Mouse (Mus musculus) MEL (cell line): ENCODE measurements around the gene Smap1. TPM values are rescaled to one million over a fixed set of nuclear protein-coding genes. Genes with fewer than 3 reads are reported as not detected.
A peak's percentile ranks its signal among the peaks of the same experiment; 100 is the strongest.

Experiments
- DNase-seq: peaks from one replicate; pipeline ENCODE4 v3.0.0; 2011; ENCODE audit warnings: low read depth, low spot score
- H3K27ac ChIP-seq: 2 replicates; pipeline ENCODE4 v1.5.1; 2012; ENCODE audit warnings: low read depth, mild to moderate bottlenecking, control low read depth, low read length, moderate library complexity; ENCODE audit not compliant: control insufficient read depth
- H3K27me3 ChIP-seq, 2 experiments: fragments of 150-350 bp in 1 of 2; sonication (generic) in 1 of 2; 2 replicates each; pipeline ENCODE4 v1.6.1; 2012; ENCODE audit warnings: low read length in 2 of 2, mild to moderate bottlenecking in 2 of 2, improper control_type of control experiment in 1 of 2, moderate library complexity in 1 of 2; ENCODE audit not compliant: insufficient read depth in 2 of 2, control insufficient read depth in 1 of 2
- H3K36me3 ChIP-seq, 2 experiments: 2 replicates each; pipeline ENCODE4 v1.6.1; 2012 to 2014; ENCODE audit warnings: low read length in 2 of 2, improper control_type of control experiment in 1 of 2, inconsistent platforms in 1 of 2, mild to moderate bottlenecking in 1 of 2; ENCODE audit not compliant: insufficient read depth in 2 of 2, control insufficient read depth in 1 of 2
- H3K4me1 ChIP-seq, 2 experiments: fragments of 150-350 bp in 1 of 2; sonication (generic) in 1 of 2; 2 replicates each; pipeline ENCODE4 v1.6.1; 2012; ENCODE audit warnings: low read length in 2 of 2, improper control_type of control experiment in 1 of 2, mild to moderate bottlenecking in 1 of 2; ENCODE audit not compliant: insufficient read depth in 2 of 2, control insufficient read depth in 1 of 2
- H3K4me3 ChIP-seq, 2 experiments: fragments of 150-350 bp in 1 of 2; sonication (generic) in 1 of 2; 2 replicates each; pipeline ENCODE4 v1.5.1; 2012; ENCODE audit warnings: low read depth in 2 of 2, low read length in 2 of 2, mild to moderate bottlenecking in 2 of 2, moderate library complexity in 2 of 2, control low read depth in 1 of 2, improper control_type of control experiment in 1 of 2; ENCODE audit not compliant: control insufficient read depth in 1 of 2, insufficient read depth in 1 of 2
- H3K79me2 ChIP-seq: 2 replicates; pipeline ENCODE4 v1.6.1; 2012; ENCODE audit warnings: mild to moderate bottlenecking, low read length, moderate library complexity; ENCODE audit not compliant: control insufficient read depth, poor library complexity, insufficient read depth
- H3K9ac ChIP-seq: 2 replicates; pipeline ENCODE4 v1.6.1; 2012; ENCODE audit warnings: low read depth, mild to moderate bottlenecking, control low read depth, low read length, moderate library complexity; ENCODE audit not compliant: control insufficient read depth, poor library complexity, severe bottlenecking
- H3K9me3 ChIP-seq: fragments of 150-350 bp; sonication (generic); replicated peaks from 2 replicates; pipeline ENCODE4 v1.6.1; 2012; ENCODE audit warnings: mild to moderate bottlenecking, low read length, improper control_type of control experiment, moderate library complexity; ENCODE audit not compliant: insufficient read depth
- BHLHE40 ChIP-seq: IDR thresholded peaks from 2 replicates; pipeline ENCODE4 v1.6.1; 2012; ENCODE audit warnings: low read depth, mild to moderate bottlenecking, inconsistent platforms, low read length, improper control_type of control experiment, borderline replicate concordance
- CHD1 ChIP-seq: IDR thresholded peaks from 2 replicates; pipeline ENCODE4 v1.6.1; 2012; ENCODE audit warnings: low read depth, mild to moderate bottlenecking, inconsistent platforms, low read length, improper control_type of control experiment
- CHD2 ChIP-seq: IDR thresholded peaks from 2 replicates; pipeline ENCODE4 v1.6.1; 2011; ENCODE audit warnings: low read length, improper control_type of control experiment
- CTCF ChIP-seq, 3 experiments: IDR thresholded peaks in 2 of 3; conservative IDR thresholded peaks in 1 of 3; 2 replicates each; pipeline ENCODE4 v1.5.1; 2011 to 2012; ENCODE audit warnings: low read length in 3 of 3, low read depth in 2 of 3, mild to moderate bottlenecking in 2 of 3, improper control_type of control experiment in 1 of 3, inconsistent platforms in 1 of 3, mixed read lengths in 1 of 3, moderate library complexity in 1 of 3; ENCODE audit not compliant: control insufficient read depth in 1 of 3, insufficient read depth in 1 of 3, poor library complexity in 1 of 3, severe bottlenecking in 1 of 3
- ELF1 ChIP-seq: IDR thresholded peaks from 2 replicates; pipeline ENCODE4 v1.6.1; 2014; ENCODE audit warnings: low read depth, mild to moderate bottlenecking, inconsistent platforms, low read length, improper control_type of control experiment, moderate library complexity
- GABPA ChIP-seq: IDR thresholded peaks from 2 replicates; pipeline ENCODE4 v1.6.1; 2012; ENCODE audit warnings: low read depth, mild to moderate bottlenecking, inconsistent platforms, low read length, improper control_type of control experiment, moderate library complexity
- GATA1 ChIP-seq: IDR thresholded peaks from 2 replicates; pipeline ENCODE4 v1.6.1; 2011; ENCODE audit warnings: low read depth, low read length, improper control_type of control experiment
- HCFC1 ChIP-seq: IDR thresholded peaks from 2 replicates; pipeline ENCODE4 v1.6.1; 2012; ENCODE audit warnings: low read depth, mild to moderate bottlenecking, inconsistent platforms, low read length, improper control_type of control experiment, moderate library complexity
- KAT2A ChIP-seq: conservative IDR thresholded peaks from 2 replicates; pipeline ENCODE4 v1.6.1; 2012; ENCODE audit warnings: low read depth, low read length, improper control_type of control experiment, inconsistent platforms
- MAFK ChIP-seq: IDR thresholded peaks from 2 replicates; pipeline ENCODE4 v1.6.1; 2011; ENCODE audit warnings: low read depth, mild to moderate bottlenecking, low read length, improper control_type of control experiment, borderline replicate concordance
- MAX ChIP-seq: IDR thresholded peaks from 2 replicates; pipeline ENCODE4 v1.6.1; 2011; ENCODE audit warnings: low read length, improper control_type of control experiment
- MAZ ChIP-seq: IDR thresholded peaks from 2 replicates; pipeline ENCODE4 v1.6.1; 2012; ENCODE audit warnings: low read depth, mild to moderate bottlenecking, inconsistent platforms, low read length, improper control_type of control experiment
- MEF2A ChIP-seq: IDR thresholded peaks from 2 replicates; pipeline ENCODE4 v1.6.1; 2014; ENCODE audit warnings: low read depth, mild to moderate bottlenecking, inconsistent platforms, low read length, improper control_type of control experiment; ENCODE audit not compliant: poor library complexity, insufficient replicate concordance, severe bottlenecking; ENCODE audit errors: extremely low read depth
- MYB ChIP-seq: IDR thresholded peaks from 2 replicates; pipeline ENCODE4 v1.6.1; 2011; ENCODE audit warnings: mild to moderate bottlenecking, low read depth, low read length, improper control_type of control experiment
- MYC ChIP-seq: IDR thresholded peaks from 2 replicates; pipeline ENCODE4 v1.6.1; 2011; ENCODE audit warnings: low read depth, mild to moderate bottlenecking, low read length, improper control_type of control experiment, moderate library complexity
- NELFE ChIP-seq: IDR thresholded peaks from 2 replicates; pipeline ENCODE4 v1.6.1; 2011; ENCODE audit warnings: low read depth, low read length, improper control_type of control experiment
- NRF1 ChIP-seq: IDR thresholded peaks from 2 replicates; pipeline ENCODE4 v1.6.1; 2014; ENCODE audit warnings: low read depth, mild to moderate bottlenecking, inconsistent platforms, low read length, improper control_type of control experiment, moderate library complexity; ENCODE audit not compliant: poor library complexity, insufficient read depth, severe bottlenecking
- POLR2A ChIP-seq, 2 experiments: IDR thresholded peaks; 2 replicates each; pipeline ENCODE4 v1.6.1; 2011 to 2012; ENCODE audit warnings: low read length in 2 of 2, mild to moderate bottlenecking in 2 of 2, control low read depth in 1 of 2, improper control_type of control experiment in 1 of 2, low read depth in 1 of 2, moderate library complexity in 1 of 2; ENCODE audit not compliant: control insufficient read depth in 1 of 2, insufficient read depth in 1 of 2, poor library complexity in 1 of 2
- POLR2AphosphoS2 ChIP-seq: IDR thresholded peaks from 2 replicates; pipeline ENCODE4 v1.6.1; 2011; ENCODE audit warnings: low read length, improper control_type of control experiment
- RAD21 ChIP-seq: IDR thresholded peaks from 2 replicates; pipeline ENCODE4 v1.6.1; 2011; ENCODE audit warnings: mild to moderate bottlenecking, low read depth, low read length, improper control_type of control experiment
- RCOR1 ChIP-seq: IDR thresholded peaks from 2 replicates; pipeline ENCODE4 v1.6.1; 2012; ENCODE audit warnings: low read depth, mild to moderate bottlenecking, inconsistent platforms, low read length, improper control_type of control experiment
- SMC3 ChIP-seq: IDR thresholded peaks from 2 replicates; pipeline ENCODE4 v1.6.1; 2011; ENCODE audit warnings: low read depth, low read length, improper control_type of control experiment
- TBP ChIP-seq: IDR thresholded peaks from 2 replicates; pipeline ENCODE4 v1.8.0; 2011; ENCODE audit warnings: low read depth, low read length, improper control_type of control experiment
- TCF12 ChIP-seq: IDR thresholded peaks from 2 replicates; pipeline ENCODE4 v1.6.1; 2014; ENCODE audit warnings: low read depth, mild to moderate bottlenecking, inconsistent platforms, low read length, improper control_type of control experiment, moderate library complexity
- UBTF ChIP-seq: IDR thresholded peaks from 2 replicates; pipeline ENCODE4 v1.6.1; 2012; ENCODE audit warnings: low read depth, mild to moderate bottlenecking, inconsistent platforms, low read length, improper control_type of control experiment, moderate library complexity, borderline replicate concordance; ENCODE audit not compliant: insufficient read depth
- USF1 ChIP-seq: IDR thresholded peaks from 2 replicates; pipeline ENCODE4 v1.6.1; 2014; ENCODE audit warnings: low read depth, mild to moderate bottlenecking, inconsistent platforms, low read length, improper control_type of control experiment, moderate library complexity
- USF2 ChIP-seq, 2 experiments: IDR thresholded peaks; 2 replicates each; pipeline ENCODE4 v1.6.1; 2011 to 2012; ENCODE audit warnings: improper control_type of control experiment in 2 of 2, low read length in 2 of 2, borderline replicate concordance in 1 of 2, inconsistent platforms in 1 of 2, low read depth in 1 of 2, mild to moderate bottlenecking in 1 of 2; ENCODE audit not compliant: insufficient read depth in 1 of 2
- ZC3H11A ChIP-seq: IDR thresholded peaks from 2 replicates; pipeline ENCODE4 v1.6.1; 2012; ENCODE audit warnings: low read depth, mild to moderate bottlenecking, inconsistent platforms, low read length, improper control_type of control experiment
- ZKSCAN1 ChIP-seq: IDR thresholded peaks from 2 replicates; pipeline ENCODE4 v1.6.1; 2012; ENCODE audit warnings: low read depth, mild to moderate bottlenecking, inconsistent platforms, low read length, improper control_type of control experiment, moderate library complexity
- ZMIZ1 ChIP-seq: IDR thresholded peaks from 2 replicates; pipeline ENCODE4 v1.6.1; 2012; ENCODE audit warnings: low read depth, mild to moderate bottlenecking, inconsistent platforms, low read length, improper control_type of control experiment, moderate library complexity
- ZNF384 ChIP-seq: IDR thresholded peaks from 2 replicates; pipeline ENCODE4 v1.6.1; 2012; ENCODE audit warnings: low read depth, mild to moderate bottlenecking, inconsistent platforms, low read length, improper control_type of control experiment
- polyA plus RNA-seq, 2 experiments: library from polyadenylated mRNA; stranded (reverse) in 1 of 2; unstranded in 1 of 2; fragments of >175 nt in 1 of 2; fragments of >200 nt in 1 of 2; gene quantifications; 2 replicates each; pipeline versions ENCODE4 v1.2.1 to v1.2.4; 2012; ENCODE audit warnings: low replicate concordance in 2 of 2, low read depth in 1 of 2; ENCODE audit not compliant: insufficient read length in 2 of 2, insufficient read depth in 1 of 2, missing spikeins in 1 of 2
- total RNA-seq: library from RNA; depleted of rRNA; stranded (reverse); fragments of 300-350 nt; gene quantifications from 2 replicates; pipeline ENCODE4 v1.2.3, GENCODE M21; 2012

Smap1 gene
- total and polyA plus RNA-seq, 3 experiments = 27.2 to 128 (median 86.4) TPM

- Histone ChIP-seq H3K4me3 (no peak overlapping the region), H3K4me1 (peaks cover 3 to 14% of the 10 kb centered on the region in 2 experiments; a peak in 3 of 4 replicates), H3K79me2 (peaks cover 20% of the 10 kb centered on the region), H3K27ac (no peak overlapping the region), H3K9ac (no peak overlapping the region), H3K36me3 (peaks cover 0 to 17% of the 10 kb centered on the region in 2 experiments; a peak in 3 of 4 replicates), H3K27me3 (no peaks in the 10 kb centered on the region), H3K9me3 (no peaks in the 10 kb centered on the region)
- TF ChIP-seq ELF1 (no peak), NRF1 (no peak), MAFK (peak; percentile 40; the same call in 1 of the 2 replicates), USF2 (IDR thresholded peaks at IDR 0.05; ENCODE audit: borderline replicate concordance in 1 of 2, insufficient read depth in 1 of 2, low read depth in 1 of 2, low read length in 2 of 2) (no peak), RAD21 (peak; percentile 55), POLR2AphosphoS2 (no peak), MEF2A (no peak), MYB (no peak), RCOR1 (no peak), ZC3H11A (peak; percentile 42; the same call in 1 of the 2 replicates), UBTF (no peak), CHD1 (no peak), TCF12 (no peak), NELFE (no peak), MYC (no peak), SMC3 (peak; percentile 65), GATA1 (no peak), KAT2A (no peak), MAZ (no peak), ZNF384 (no peak), TBP (no peak), USF1 (no peak), HCFC1 (no peak), MAX (no peak), GABPA (no peak), POLR2A (IDR thresholded peaks at IDR 0.05; ENCODE audit: control insufficient read depth in 1 of 2, insufficient read depth in 1 of 2, low read depth in 1 of 2, low read length in 2 of 2, poor library complexity in 1 of 2) (no peak), ZKSCAN1 (no peak), ZMIZ1 (no peak), CTCF (IDR thresholded peaks at IDR 0.05 in 2 of 3, conservative IDR thresholded peaks at IDR 0.05 in 1 of 3; ENCODE audit: control insufficient read depth in 1 of 3, insufficient read depth in 1 of 3, low read depth in 2 of 3, low read length in 3 of 3, poor library complexity in 1 of 3, severe bottlenecking in 1 of 3) (peak; percentile 30 to 57 (median 41); a peak in 4 of 6 replicates), CHD2 (no peak), BHLHE40 (no peak)
- DNase-seq = peak; percentile 52
Observed at GRCm38 (mm10) chr1:23906082-23906481, 16.0 kb downstream of the Smap1 start.
